Mouse (Mus musculus): ENCODE measurements around the gene Scaper. TPM values are rescaled to one million over a fixed set of nuclear protein-coding genes. Genes with fewer than 3 reads are reported as not detected.

Gene Scaper
- 17.6 TPM for polyA plus RNA-seq (2014; fragmentation: Illumina TruSeq; extraction: RNeasy Lipid Tissue Mini Kit (QIAGEN cat#74804); ENCODE audit: low read depth, low replicate concordance)

DNA sequence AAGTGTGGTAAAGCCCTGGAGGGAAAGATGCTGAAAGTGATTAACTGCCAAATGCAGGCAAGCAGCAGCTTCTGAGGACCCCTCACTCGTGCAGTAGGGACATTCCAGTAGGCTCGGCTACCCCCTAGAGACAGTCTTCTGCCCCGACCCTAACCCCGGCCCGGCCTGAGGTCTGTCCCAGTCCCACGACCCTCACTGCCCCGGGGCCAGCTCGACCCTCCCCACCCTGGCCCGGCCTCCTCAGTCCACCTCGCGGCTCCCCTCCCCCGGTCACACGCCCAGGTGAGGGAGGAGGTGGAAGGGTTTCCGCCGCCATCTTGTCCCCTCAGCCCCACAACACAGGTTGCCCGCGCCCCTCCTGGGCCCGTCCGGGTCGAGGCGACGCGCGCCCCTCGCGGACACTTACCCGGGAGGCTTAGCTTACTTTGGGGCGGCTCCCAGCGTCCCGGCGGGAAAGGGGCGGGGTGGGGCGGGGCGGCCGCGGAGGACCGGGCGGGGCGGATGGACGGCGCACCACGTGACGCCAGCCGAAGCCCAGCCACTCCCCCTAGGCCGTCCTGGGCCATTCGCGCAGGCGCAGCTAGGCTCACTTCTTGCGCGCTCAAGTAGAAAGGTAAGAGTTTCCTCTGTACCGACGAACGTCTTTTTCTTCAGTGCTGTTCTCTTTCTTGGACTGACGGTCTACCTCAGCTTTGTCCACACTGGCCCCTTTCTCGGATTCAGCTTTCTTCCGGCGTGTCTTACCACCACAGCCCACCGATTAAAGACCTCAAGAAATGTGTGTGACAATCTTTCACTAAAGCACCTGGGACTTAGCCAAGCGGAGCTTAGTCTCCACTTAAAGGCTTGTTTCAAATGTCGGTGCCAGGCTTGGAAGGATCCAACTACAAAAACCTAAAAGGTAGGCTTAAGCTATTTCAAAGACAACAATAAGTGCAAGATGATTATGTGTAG is at the start of gene Scaper:
Gene Scaper, minus strand, starts transcription at position 456 of the 954 bp plus-strand sequence.

DNA sequence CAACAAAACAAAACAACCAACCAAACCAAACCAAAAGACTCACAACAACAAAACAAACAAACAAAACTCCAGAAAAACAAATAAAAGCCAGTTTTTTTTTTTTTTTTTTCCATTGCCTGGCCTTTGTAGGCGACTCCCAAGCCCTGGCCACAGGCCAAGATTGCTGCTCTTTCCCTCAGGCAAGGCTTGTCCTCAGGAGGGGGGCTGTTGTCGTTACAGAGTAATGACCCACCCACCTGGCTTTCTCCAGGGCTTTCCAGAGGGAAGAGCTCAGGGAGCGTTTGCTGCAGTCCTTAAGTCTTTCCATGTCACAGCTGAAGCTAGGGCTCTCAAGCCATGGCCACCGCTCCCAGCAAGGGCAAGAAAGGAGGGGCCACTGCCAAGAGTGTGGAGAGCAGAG is 399.5 kb downstream of the Scaper start, which contains the start of gene Isl2:
Gene Isl2, plus strand, starts transcription at position 296 of the 400 bp plus-strand sequence.

DNA sequence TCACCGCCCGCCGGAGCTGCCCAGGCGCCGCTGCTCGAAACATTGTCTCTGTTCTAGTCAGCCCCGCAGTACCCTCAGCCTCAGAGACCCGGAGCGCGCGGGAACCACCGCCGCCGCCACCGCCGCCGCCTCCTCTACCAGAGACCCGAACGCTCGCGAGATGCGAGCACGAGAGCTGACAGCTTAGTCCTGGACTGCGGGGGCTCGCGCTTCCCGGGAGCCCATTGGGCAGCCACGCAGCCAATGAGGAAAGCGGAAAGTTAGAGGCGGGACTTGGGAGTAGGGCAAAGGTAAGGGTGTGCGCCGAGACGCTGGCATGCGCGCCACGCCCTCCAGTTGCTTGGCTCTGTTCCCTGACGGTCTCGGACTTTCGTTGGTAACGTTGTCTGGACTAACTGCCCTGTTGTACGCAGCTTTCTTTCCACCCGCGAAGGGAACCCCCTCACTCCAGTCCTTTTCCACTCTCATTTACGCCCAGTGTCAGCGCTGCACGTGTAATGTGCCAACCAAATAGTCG is 425.8 kb downstream of the Scaper start, which contains the start of gene Etfa:
Gene Etfa, minus strand, starts transcription at position 217 of the 517 bp plus-strand sequence.

Other genes starting within 250 kb of the Scaper start
- not detected for gene 4930563M21Rik, start 72.4 kb upstream of the Scaper start, polyA plus RNA-seq (2014; fragmentation: Illumina TruSeq; extraction: RNeasy Lipid Tissue Mini Kit (QIAGEN cat#74804); ENCODE audit: low read depth, low replicate concordance)
- 100 TPM for gene Rcn2, start 103.7 kb upstream of the Scaper start, polyA plus RNA-seq (2014; fragmentation: Illumina TruSeq; extraction: RNeasy Lipid Tissue Mini Kit (QIAGEN cat#74804); ENCODE audit: low read depth, low replicate concordance)
- gene Pstpip1, start 151.8 kb upstream of the Scaper start, polyA plus RNA-seq (2014; fragmentation: Illumina TruSeq; extraction: RNeasy Lipid Tissue Mini Kit (QIAGEN cat#74804); ENCODE audit: low read depth, low replicate concordance), result not detected
- 225 TPM for gene Tspan3, start 227.4 kb upstream of the Scaper start, polyA plus RNA-seq (2014; fragmentation: Illumina TruSeq; extraction: RNeasy Lipid Tissue Mini Kit (QIAGEN cat#74804); ENCODE audit: low read depth, low replicate concordance)

Data from kidney, adult 10 weeks (tissue).